Mouse (Mus musculus): ENCODE measurements at regions not wholly inside any gene's neighbourhood (a gene's known extent, or its start where the extent isn't known, plus 50 kb on each side); places are given as distances from the start of the nearest gene placed in this dataset.

DNA sequence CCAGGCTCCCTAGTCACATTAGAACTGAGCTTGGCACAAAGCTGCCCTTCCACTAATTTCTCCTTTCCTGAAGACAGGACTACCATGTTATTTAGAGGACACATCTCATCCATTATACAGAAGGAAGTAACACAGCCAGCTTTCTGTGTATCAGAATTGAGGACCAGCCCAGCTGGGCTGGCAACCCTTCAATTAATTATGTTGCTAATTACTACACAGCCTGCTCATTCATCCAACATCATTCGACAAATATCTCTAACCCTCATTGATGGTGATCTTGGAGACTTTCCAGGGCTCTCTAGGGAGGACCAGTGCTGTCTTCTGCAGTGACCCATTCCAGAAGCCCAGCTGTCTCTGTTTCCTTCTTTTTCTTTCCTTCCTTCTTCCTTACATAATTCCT, 263.7 kb upstream of the Elac2 start:
- Histone ChIP-seq H3K36me3 (ENCODE audit: control insufficient read depth, insufficient read depth, low read length, poor library complexity, severe bottlenecking) (no peaks in the 10 kb centered on the region), H3K27ac (ENCODE audit: insufficient read depth, low read depth, low read length, poor library complexity, severe bottlenecking) (no peak overlapping the region), H3K4me1 (ENCODE audit: control insufficient read depth in 2 of 2, insufficient read depth in 2 of 2, low read length in 2 of 2, poor library complexity in 1 of 2) (no peaks in the 10 kb centered on the region), H3K9ac (ENCODE audit: insufficient read depth, low read depth, low read length, poor library complexity, severe bottlenecking) (no peak overlapping the region), H3K4me3 (ENCODE audit: insufficient read depth in 1 of 2, low read depth in 1 of 2, low read length in 2 of 2, poor library complexity in 1 of 2, severe bottlenecking in 1 of 2) (no peak overlapping the region), H3K9me3 (ENCODE audit: control insufficient read depth, insufficient read depth, low read depth, low read length) (no peaks in the 10 kb centered on the region)
- TF ChIP-seq CHD2 (IDR thresholded peaks at IDR 0.05; ENCODE audit: low read depth, low read length) (no peak), ZNF384 (IDR thresholded peaks at IDR 0.05; ENCODE audit: low read depth, low read length) (no peak), HCFC1 (IDR thresholded peaks at IDR 0.05; ENCODE audit: borderline replicate concordance, insufficient read depth, low read length) (no peak), MAFK (IDR thresholded peaks at IDR 0.05; ENCODE audit: insufficient read depth, low read depth, low read length) (no peak), ZC3H11A (IDR thresholded peaks at IDR 0.05; ENCODE audit: borderline replicate concordance, low read depth, low read length) (no peak)
- in situ Hi-C loops (cut with MboI; ENCODE audit: low sequenced_read_pairs in 2 of 2, unreplicated experiment in 2 of 2) = no loop called here
- no peak for DNase-seq (ENCODE audit: low read depth, low spot score)

DNA sequence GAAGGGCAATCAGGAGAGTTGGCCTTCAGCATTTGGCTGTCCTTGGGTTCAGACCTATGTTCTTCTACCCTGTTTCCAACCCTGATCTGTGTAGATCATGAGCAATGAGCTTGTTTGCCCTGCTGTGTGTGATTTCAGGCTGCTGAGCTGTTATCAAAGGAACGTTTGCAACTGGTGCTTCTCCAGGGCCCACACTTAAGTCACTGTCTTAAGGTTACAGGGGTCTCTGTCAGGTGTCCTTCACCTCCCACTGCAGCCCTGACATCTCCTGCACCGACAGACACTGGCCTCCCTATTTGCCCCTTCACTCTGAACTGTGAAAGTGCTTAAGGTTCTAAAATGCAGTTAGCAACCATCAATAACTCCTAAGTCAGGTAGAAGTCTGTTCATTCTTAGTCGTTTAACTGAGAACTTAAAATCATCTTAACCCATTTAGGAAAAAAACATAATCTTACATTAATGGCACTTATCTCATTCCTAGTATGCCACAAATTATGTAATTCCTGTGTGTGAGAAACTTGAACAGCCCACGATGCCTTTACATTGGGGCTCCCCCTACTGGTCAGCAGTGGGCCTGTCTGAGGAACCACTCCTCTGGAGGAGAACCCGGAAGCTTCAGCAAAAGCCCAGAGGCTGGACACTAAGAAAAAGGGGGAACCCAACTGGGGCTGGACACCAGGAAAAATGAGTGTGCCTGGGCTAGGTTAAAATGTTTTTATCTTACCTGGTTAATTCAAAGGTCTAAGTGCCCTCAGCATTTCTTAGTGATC, 260.3 kb upstream of the Elac2 start:
- no peaks in the 10 kb centered on the region for H3K4me1 ChIP-seq (ENCODE audit: control insufficient read depth in 2 of 2, insufficient read depth in 2 of 2, low read length in 2 of 2, poor library complexity in 1 of 2)
- H3K27ac ChIP-seq (ENCODE audit: insufficient read depth, low read depth, low read length, poor library complexity, severe bottlenecking) = no peak overlapping the region
- in situ Hi-C loops (cut with MboI; ENCODE audit: low sequenced_read_pairs in 2 of 2, unreplicated experiment in 2 of 2) = no loop called here
- no peak overlapping the region for H3K4me3 ChIP-seq (ENCODE audit: insufficient read depth in 1 of 2, low read depth in 1 of 2, low read length in 2 of 2, poor library complexity in 1 of 2, severe bottlenecking in 1 of 2)
- no peaks in the 10 kb centered on the region for H3K9me3 ChIP-seq (ENCODE audit: control insufficient read depth, insufficient read depth, low read depth, low read length)
- no peak for TF ChIP-seq ZNF384 (IDR thresholded peaks at IDR 0.05; ENCODE audit: low read depth, low read length)
- TF ChIP-seq ZC3H11A (IDR thresholded peaks at IDR 0.05; ENCODE audit: borderline replicate concordance, low read depth, low read length) = peak; percentile 44; the same call in 1 of the 2 replicates
- H3K36me3 ChIP-seq (ENCODE audit: control insufficient read depth, insufficient read depth, low read length, poor library complexity, severe bottlenecking) = no peaks in the 10 kb centered on the region
- DNase-seq (ENCODE audit: low read depth, low spot score) = peak; percentile 19
- H3K9ac ChIP-seq (ENCODE audit: insufficient read depth, low read depth, low read length, poor library complexity, severe bottlenecking) = no peak overlapping the region

DNA sequence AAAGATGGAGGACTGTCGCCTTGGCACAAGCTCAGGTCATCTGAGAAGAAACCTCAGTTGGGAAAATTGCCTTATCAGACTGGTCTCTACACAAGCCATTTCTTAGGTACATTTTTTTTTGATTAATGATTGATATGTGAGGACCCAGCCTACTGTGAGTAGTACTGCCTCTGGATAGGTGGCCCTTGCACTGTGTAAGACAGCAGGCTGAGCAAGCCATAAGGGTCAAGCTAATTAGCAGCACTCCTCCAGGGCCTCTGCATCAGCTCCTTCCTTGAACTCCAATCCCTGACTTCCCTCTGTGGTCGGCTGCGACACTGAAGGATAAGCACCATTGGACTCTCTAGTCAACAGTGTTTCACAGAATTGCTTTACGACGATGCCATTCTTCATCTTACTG, 252.6 kb upstream of the Elac2 start:
- Histone ChIP-seq H3K9ac (ENCODE audit: insufficient read depth, low read depth, low read length, poor library complexity, severe bottlenecking) (no peak overlapping the region), H3K4me3 (ENCODE audit: insufficient read depth in 1 of 2, low read depth in 1 of 2, low read length in 2 of 2, poor library complexity in 1 of 2, severe bottlenecking in 1 of 2) (no peak overlapping the region), H3K4me1 (ENCODE audit: control insufficient read depth in 2 of 2, insufficient read depth in 2 of 2, low read length in 2 of 2, poor library complexity in 1 of 2) (no peaks in the 10 kb centered on the region), H3K9me3 (ENCODE audit: control insufficient read depth, insufficient read depth, low read depth, low read length) (no peaks in the 10 kb centered on the region), H3K36me3 (ENCODE audit: control insufficient read depth, insufficient read depth, low read length, poor library complexity, severe bottlenecking) (no peaks in the 10 kb centered on the region), H3K27ac (ENCODE audit: insufficient read depth, low read depth, low read length, poor library complexity, severe bottlenecking) (no peak overlapping the region)
- no peak for TF ChIP-seq ZC3H11A (IDR thresholded peaks at IDR 0.05; ENCODE audit: borderline replicate concordance, low read depth, low read length)
- TF ChIP-seq HCFC1 (IDR thresholded peaks at IDR 0.05; ENCODE audit: borderline replicate concordance, insufficient read depth, low read length) = no peak
- TF ChIP-seq MAFK (IDR thresholded peaks at IDR 0.05; ENCODE audit: insufficient read depth, low read depth, low read length) = no peak
- no peak for TF ChIP-seq ZNF384 (IDR thresholded peaks at IDR 0.05; ENCODE audit: low read depth, low read length)
- TF ChIP-seq CHD2 (IDR thresholded peaks at IDR 0.05; ENCODE audit: low read depth, low read length) = no peak
- no peak for DNase-seq (ENCODE audit: low read depth, low spot score)
- in situ Hi-C loops (cut with MboI; ENCODE audit: low sequenced_read_pairs in 2 of 2, unreplicated experiment in 2 of 2) = no loop called here

DNA sequence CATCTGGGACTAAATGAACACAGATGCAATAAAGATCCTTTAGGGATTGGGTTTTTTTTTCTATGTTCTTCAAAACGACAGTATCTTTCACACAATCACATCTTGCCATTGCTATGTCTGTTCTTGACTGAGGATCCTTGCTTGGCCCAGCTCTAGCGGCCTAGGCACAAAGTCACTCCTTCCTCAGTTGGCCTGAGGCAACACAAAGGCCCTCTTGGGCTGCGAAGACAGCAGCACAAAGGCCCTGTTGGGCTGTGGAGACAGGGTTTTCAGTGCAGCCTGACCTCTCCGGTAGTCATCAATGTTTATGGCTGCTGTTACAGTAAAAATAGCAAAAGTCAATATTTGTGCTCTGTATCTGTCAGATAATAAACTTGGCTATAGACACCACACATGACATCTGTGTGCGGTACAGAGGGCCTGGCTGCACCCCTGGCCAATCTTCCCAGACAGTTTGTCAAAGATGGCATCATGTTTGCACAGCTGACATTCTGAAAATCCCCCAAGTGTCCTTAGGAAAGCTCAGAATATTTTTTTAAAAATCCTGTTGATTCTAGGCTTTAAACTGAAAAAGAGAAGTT, 250.9 kb upstream of the Elac2 start:
- H3K9ac ChIP-seq (ENCODE audit: insufficient read depth, low read depth, low read length, poor library complexity, severe bottlenecking) = no peak overlapping the region
- in situ Hi-C loops (cut with MboI; ENCODE audit: low sequenced_read_pairs in 2 of 2, unreplicated experiment in 2 of 2) = no loop called here

DNA sequence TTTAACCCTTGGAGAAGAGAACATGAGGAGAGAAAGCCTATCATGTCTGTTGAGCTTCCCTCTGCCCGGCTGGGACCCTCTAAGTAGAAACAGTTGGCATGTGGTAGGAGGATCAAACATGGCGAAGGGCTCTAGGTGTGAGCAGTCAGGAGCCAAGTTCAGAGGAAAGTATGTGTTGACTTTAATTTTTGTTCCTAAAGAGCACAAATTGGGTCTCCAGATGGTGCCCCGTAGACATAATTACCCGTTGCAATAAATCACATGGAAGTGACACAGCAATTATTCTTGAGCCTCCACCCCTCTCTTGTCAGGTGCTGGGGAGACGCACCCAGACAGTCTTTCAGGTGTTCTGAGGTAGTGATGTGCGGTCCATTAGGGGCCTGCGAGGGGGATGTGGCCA, 239.9 kb upstream of the Elac2 start:
- no peak for TF ChIP-seq MAFK (IDR thresholded peaks at IDR 0.05; ENCODE audit: insufficient read depth, low read depth, low read length)
- TF ChIP-seq HCFC1 (IDR thresholded peaks at IDR 0.05; ENCODE audit: borderline replicate concordance, insufficient read depth, low read length) = no peak
- no peak for TF ChIP-seq CHD2 (IDR thresholded peaks at IDR 0.05; ENCODE audit: low read depth, low read length)
- TF ChIP-seq ZC3H11A (IDR thresholded peaks at IDR 0.05; ENCODE audit: borderline replicate concordance, low read depth, low read length) = no peak
- TF ChIP-seq ZNF384 (IDR thresholded peaks at IDR 0.05; ENCODE audit: low read depth, low read length) = no peak

More for the DNA sequence above, 250.9 kb upstream of the Elac2 start:
- TF ChIP-seq ZNF384 (IDR thresholded peaks at IDR 0.05; ENCODE audit: low read depth, low read length) (no peak), HCFC1 (IDR thresholded peaks at IDR 0.05; ENCODE audit: borderline replicate concordance, insufficient read depth, low read length) (no peak)
- Histone ChIP-seq H3K27ac (ENCODE audit: insufficient read depth, low read depth, low read length, poor library complexity, severe bottlenecking) (no peak overlapping the region), H3K9me3 (ENCODE audit: control insufficient read depth, insufficient read depth, low read depth, low read length) (no peaks in the 10 kb centered on the region), H3K4me1 (ENCODE audit: control insufficient read depth in 2 of 2, insufficient read depth in 2 of 2, low read length in 2 of 2, poor library complexity in 1 of 2) (no peaks in the 10 kb centered on the region), H3K36me3 (ENCODE audit: control insufficient read depth, insufficient read depth, low read length, poor library complexity, severe bottlenecking) (no peaks in the 10 kb centered on the region), H3K4me3 (ENCODE audit: insufficient read depth in 1 of 2, low read depth in 1 of 2, low read length in 2 of 2, poor library complexity in 1 of 2, severe bottlenecking in 1 of 2) (no peak overlapping the region)
- DNase-seq (ENCODE audit: low read depth, low spot score) = no peak

More for the DNA sequence above, 239.9 kb upstream of the Elac2 start:
- Histone ChIP-seq H3K4me1 (ENCODE audit: control insufficient read depth in 2 of 2, insufficient read depth in 2 of 2, low read length in 2 of 2, poor library complexity in 1 of 2) (no peaks in the 10 kb centered on the region), H3K9ac (ENCODE audit: insufficient read depth, low read depth, low read length, poor library complexity, severe bottlenecking) (no peak overlapping the region), H3K4me3 (ENCODE audit: insufficient read depth in 1 of 2, low read depth in 1 of 2, low read length in 2 of 2, poor library complexity in 1 of 2, severe bottlenecking in 1 of 2) (no peak overlapping the region), H3K27ac (ENCODE audit: insufficient read depth, low read depth, low read length, poor library complexity, severe bottlenecking) (no peak overlapping the region), H3K9me3 (ENCODE audit: control insufficient read depth, insufficient read depth, low read depth, low read length) (no peaks in the 10 kb centered on the region), H3K36me3 (ENCODE audit: control insufficient read depth, insufficient read depth, low read length, poor library complexity, severe bottlenecking) (no peaks in the 10 kb centered on the region)
- in situ Hi-C loops (cut with MboI; ENCODE audit: low sequenced_read_pairs in 2 of 2, unreplicated experiment in 2 of 2) = no loop called here
- no peak for DNase-seq (ENCODE audit: low read depth, low spot score)
